Mouse (Mus musculus) heart, adult 2 months (tissue): Measurements from ENCODE around the gene Jag1. TPM values are rescaled to one million over a fixed set of nuclear protein-coding genes. Genes with fewer than 3 reads are reported as not detected.

Experiments used
- DNase-seq, 2 experiments: peaks; one replicate each; pipeline ENCODE4 v3.0.0; 2021
- H3K27ac ChIP-seq: fragments of 200-600 bp; 2 replicates; pipeline ENCODE4 v1.8.1; 2022
- H3K27me3 ChIP-seq: fragments of 200-500 bp; 2 replicates; pipeline ENCODE4 v1.6.1; 2012; ENCODE audit warnings: mild to moderate bottlenecking, low read length, inconsistent platforms, mixed read lengths; ENCODE audit not compliant: control insufficient read depth, insufficient read depth
- H3K36me3 ChIP-seq: fragments of 200-500 bp; 2 replicates; pipeline ENCODE4 v1.6.1; 2012; ENCODE audit warnings: low read length, inconsistent platforms; ENCODE audit not compliant: control insufficient read depth, insufficient read depth
- H3K4me1 ChIP-seq: fragments of 200-500 bp; 2 replicates; pipeline ENCODE4 v1.6.1; 2011; ENCODE audit warnings: low read length; ENCODE audit not compliant: control insufficient read depth, insufficient read depth
- H3K4me3 ChIP-seq: fragments of 200-600 bp; 2 replicates; pipeline ENCODE4 v1.8.1; 2022
- H3K79me2 ChIP-seq: fragments of 200-500 bp; replicated peaks from 2 replicates; pipeline ENCODE4 v1.6.1; 2012; ENCODE audit warnings: mild to moderate bottlenecking, inconsistent platforms, low read length, moderate library complexity, mixed read lengths; ENCODE audit not compliant: control insufficient read depth, insufficient read depth
- H3K9ac ChIP-seq: fragments of 200-500 bp; 2 replicates; pipeline ENCODE4 v1.6.1; 2012; ENCODE audit warnings: low read depth, mild to moderate bottlenecking, control low read depth, inconsistent platforms, low read length, mixed read lengths
- CTCF ChIP-seq: fragments of 200-600 bp; IDR thresholded peaks from 2 replicates; pipeline ENCODE4 v1.8.1; 2022; ENCODE audit warnings: antibody characterized with exemption, mild to moderate bottlenecking, moderate library complexity
- EP300 ChIP-seq: fragments of 200-500 bp; IDR thresholded peaks from 2 replicates; pipeline ENCODE4 v1.6.1; 2011; ENCODE audit warnings: low read depth, low read length, control low read depth; ENCODE audit not compliant: insufficient read depth
- POLR2A ChIP-seq: fragments of 200-500 bp; IDR thresholded peaks from 2 replicates; pipeline ENCODE4 v1.6.1; 2011; ENCODE audit warnings: mild to moderate bottlenecking, low read depth, low read length, control low read depth; ENCODE audit not compliant: insufficient read depth
- WGBS: fragments of 180-500 bp; shearing (Covaris S2); methylation state at CpG from one replicate; pipeline ENCODE4 v1.1.7; 2018; 5-methylcytosine and 5-hydroxymethylcytosine counted together
- intact Hi-C: fragments of 180-260 bp; cut with DNase I; formaldehyde crosslinking; loops from one replicate; pipeline ENCODE4 v1.15.1; 2025
- polyA plus RNA-seq: library from polyadenylated mRNA; depleted of rRNA; stranded (reverse); fragments of >200 nt; gene quantifications from 2 replicates; pipeline ENCODE4 v1.2.3, GENCODE M21; 2012
- total RNA-seq, 2 experiments: library from RNA; stranded (reverse); gene quantifications; 2 replicates each; pipeline ENCODE4 v1.2.3; 2021

Jag1 gene
- total and polyA plus RNA-seq, 3 experiments = 4.2 to 10.4 (median 8.3) TPM

DNA sequence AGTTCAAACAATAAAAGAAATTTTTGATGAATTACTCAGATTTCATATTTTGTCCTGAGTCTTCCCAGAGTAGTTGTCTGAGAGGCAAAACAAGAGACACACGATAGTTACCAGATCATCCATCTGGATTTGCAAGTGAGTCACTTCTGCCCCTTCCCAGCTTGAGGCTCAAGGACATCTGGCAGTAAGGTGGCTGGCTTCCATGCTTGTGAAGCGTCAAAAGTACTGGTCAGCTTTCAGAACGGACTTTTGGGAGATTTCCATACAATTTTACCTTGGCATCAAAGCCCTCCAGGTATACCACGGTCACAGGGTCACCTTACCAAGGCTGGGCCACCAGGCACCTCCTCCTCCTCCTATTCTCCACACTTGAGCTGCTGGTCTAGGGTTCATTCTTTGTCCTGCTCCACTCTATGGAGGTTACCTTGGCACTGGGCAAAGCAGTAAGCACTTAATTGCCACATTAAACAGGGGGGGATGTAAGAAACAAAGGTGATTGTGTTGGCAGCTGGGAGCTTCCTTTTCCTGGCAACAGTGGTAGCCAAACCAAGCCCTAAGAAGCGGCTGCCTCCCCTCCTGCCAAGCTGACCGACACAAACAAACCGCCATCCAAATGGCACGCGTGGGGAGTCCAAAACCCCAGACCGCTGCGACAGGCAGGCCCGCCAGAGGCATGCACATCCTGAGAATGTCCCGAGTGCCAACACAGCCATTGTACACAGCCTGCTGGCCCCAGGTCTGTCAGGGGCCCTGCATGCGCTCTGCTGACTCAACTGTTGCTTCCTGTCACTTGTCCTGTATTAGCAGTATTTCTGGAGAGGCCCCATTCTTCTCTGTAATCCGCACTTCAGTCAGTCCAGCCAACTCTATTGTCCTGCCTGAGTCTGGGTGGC is 6.9 kb downstream of the Jag1 start:
- intact Hi-C loops = loop anchor here (5.0 to 10.0 kb wide), 4 partner anchors 112 to 835 kb away; no protein-coding TSS in a partner anchor
- WGBS = 33% methylated on average over 15 of the region's 15 CpGs
- Histone ChIP-seq H3K4me1 (peaks cover 20% of the 10 kb centered on the region), H3K4me3 (peak overlapping the region; percentile 7), H3K79me2 (no peaks in the 10 kb centered on the region; the same call in 1 of the 2 replicates), H3K27me3 (no peaks in the 10 kb centered on the region), H3K9ac (0 out of 2 replicates have a peak overlapping the region, but pooled peaks have one; percentile 42), H3K36me3 (peaks cover 2% of the 10 kb centered on the region), H3K27ac (peak overlapping the region; percentile 33)
- DNase-seq = peak; percentile 51 to 59
- TF ChIP-seq EP300 (no peak), CTCF (no peak), POLR2A (no peak)

DNA sequence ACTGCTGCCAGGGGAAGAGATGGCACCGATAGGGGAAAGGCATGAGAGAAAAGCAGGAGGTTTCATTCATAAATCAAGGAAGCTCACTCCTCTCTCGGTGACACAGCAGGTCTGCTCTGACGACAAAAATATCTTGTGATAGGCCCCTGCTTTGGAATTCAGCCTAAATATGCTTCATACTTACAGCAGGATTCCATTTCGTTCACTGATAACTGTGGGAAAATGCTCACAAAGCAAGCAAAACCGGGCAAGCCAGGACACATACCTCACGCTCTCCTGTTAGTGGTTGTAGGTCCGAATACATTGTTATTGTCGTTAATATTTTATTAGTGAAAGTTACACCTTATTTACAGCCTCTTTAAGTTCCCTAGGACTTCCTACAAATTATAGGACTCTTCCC is 8.5 kb downstream of the Jag1 start:
- H3K4me1 ChIP-seq = peaks cover 18% of the 10 kb centered on the region
- H3K4me3 ChIP-seq = no peak overlapping the region
- H3K79me2 ChIP-seq = no peaks in the 10 kb centered on the region; the same call in 1 of the 2 replicates
- no peak overlapping the region; the same call in 1 of the 2 replicates for H3K9ac ChIP-seq
- H3K36me3 ChIP-seq = peaks cover 2% of the 10 kb centered on the region
- intact Hi-C loops = no loop called here
- H3K27ac ChIP-seq = peak overlapping the region; percentile 28; the same call in 1 of the 2 replicates
- TF ChIP-seq POLR2A = no peak
- no peak for TF ChIP-seq EP300
- TF ChIP-seq CTCF = no peak
- no peaks in the 10 kb centered on the region for H3K27me3 ChIP-seq
- DNase-seq = no peak
- 40% methylated on average over 8 of the region's 8 CpGs for WGBS

DNA sequence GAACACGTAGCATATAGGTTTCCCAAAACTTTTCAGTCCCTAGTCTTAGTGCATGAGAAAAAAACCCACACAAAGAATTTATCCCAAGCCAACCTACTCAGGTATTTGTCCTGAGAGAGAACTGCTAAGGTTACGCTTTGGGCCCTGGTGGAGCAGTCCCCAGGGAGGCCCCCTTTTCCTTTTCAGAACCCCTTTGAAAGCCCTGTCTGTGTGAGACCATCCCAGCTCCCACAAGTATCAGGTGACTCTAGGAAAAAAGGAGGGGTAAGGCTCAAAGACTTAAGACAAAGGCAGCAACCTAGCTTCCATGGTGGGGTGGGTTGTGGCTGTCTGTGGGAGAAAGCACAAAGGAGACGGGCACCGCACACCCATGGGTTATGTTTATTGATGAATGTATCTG is 9.2 kb downstream of the Jag1 start:
- TF ChIP-seq EP300 = no peak
- TF ChIP-seq CTCF = no peak
- no peak for TF ChIP-seq POLR2A
- Histone ChIP-seq H3K27me3 (no peaks in the 10 kb centered on the region), H3K79me2 (no peaks in the 10 kb centered on the region; the same call in 1 of the 2 replicates), H3K4me1 (peaks cover 18% of the 10 kb centered on the region), H3K27ac (no peak overlapping the region; the same call in 1 of the 2 replicates), H3K4me3 (no peak overlapping the region), H3K36me3 (peaks cover 2% of the 10 kb centered on the region), H3K9ac (no peak overlapping the region)
- DNase-seq = no peak
- intact Hi-C loops = no loop called here
- 93% methylated on average over 4 of the region's 4 CpGs for WGBS

DNA sequence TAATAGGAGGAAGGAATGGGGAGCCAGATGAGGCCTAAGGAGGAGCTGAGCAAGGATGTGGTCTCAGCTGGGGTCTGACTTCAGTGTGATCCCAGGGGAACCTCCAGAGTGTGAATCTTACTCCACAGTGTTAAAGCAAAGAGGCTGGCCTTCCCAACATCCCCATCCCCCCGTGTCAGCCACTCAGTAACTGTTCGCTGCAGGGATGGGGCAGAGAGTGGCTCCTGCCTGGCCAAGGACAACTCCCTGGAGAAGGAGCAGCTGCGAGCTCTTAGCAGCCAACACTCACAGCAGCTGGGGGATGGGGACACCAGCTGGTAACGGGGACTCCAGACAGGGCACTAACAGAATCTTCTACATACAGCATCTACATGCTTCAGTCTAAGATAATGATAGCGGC is 15.4 kb downstream of the Jag1 start:
- Histone ChIP-seq H3K79me2 (no peaks in the 10 kb centered on the region), H3K27ac (peak overlapping the region; percentile 17; the same call in 1 of the 2 replicates), H3K4me1 (peaks cover 5% of the 10 kb centered on the region), H3K9ac (no peak overlapping the region), H3K27me3 (no peaks in the 10 kb centered on the region), H3K4me3 (no peak overlapping the region), H3K36me3 (peaks cover 17% of the 10 kb centered on the region)
- peak; percentile 68 to 76 for DNase-seq
- 56% methylated on average over 5 of the region's 5 CpGs for WGBS
- intact Hi-C loops = no loop called here
- TF ChIP-seq EP300 = peak; percentile 17; the same call in 1 of the 2 replicates
- no peak for TF ChIP-seq POLR2A

DNA sequence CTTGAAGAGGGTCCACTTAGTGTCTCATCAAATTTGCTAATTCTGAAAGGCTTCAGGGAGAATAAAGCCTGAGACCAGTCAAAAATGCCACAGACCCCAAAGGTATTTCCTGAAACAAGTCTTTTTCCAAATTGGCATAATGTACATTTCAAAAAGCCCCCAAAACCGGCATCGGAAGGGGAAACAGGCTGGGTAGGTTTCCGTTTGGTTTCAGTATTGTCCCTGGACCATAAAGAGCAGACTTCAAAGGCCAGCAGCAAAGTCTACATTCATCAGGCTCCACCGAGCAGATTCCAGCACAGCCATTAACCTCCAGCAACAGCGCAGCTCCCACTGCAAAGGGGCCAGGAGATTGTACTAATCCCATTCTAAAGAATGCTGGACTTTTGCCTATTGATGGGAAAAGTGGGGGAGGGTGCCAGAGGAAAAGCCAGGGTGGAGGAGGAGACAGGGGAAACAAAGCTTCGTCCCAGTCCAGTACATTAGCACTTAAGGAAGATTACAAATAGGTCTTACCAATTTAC is 17.2 kb downstream of the Jag1 start:
- H3K36me3 ChIP-seq = peaks cover 17% of the 10 kb centered on the region
- no peaks in the 10 kb centered on the region for H3K27me3 ChIP-seq
- no peaks in the 10 kb centered on the region for H3K79me2 ChIP-seq
- H3K9ac ChIP-seq = no peak overlapping the region
- no peak overlapping the region for H3K4me3 ChIP-seq
- H3K27ac ChIP-seq = 0 out of 2 replicates have a peak overlapping the region, but pooled peaks have one; percentile 16
- 61% methylated on average over 6 of the region's 6 CpGs for WGBS
- DNase-seq = no peak
- peaks cover 5% of the 10 kb centered on the region for H3K4me1 ChIP-seq
- TF ChIP-seq POLR2A = no peak
- intact Hi-C loops = no loop called here
